Mouse (Mus musculus): ENCODE measurements around the gene E330017A01Rik.

- TF ChIP-seq EP300 (IDR thresholded peaks at IDR 0.05; ENCODE audit: low read depth), result no peak
- TF ChIP-seq CTCF (IDR thresholded peaks at IDR 0.05; ENCODE audit: low read depth), result no peak
These were observed 25.3 kb upstream of the E330017A01Rik start for GRCm38 (mm10) chr16:58663816-58664215.

Data from liver, embryonic 14.5 days (tissue).